Mouse (Mus musculus) limb, embryonic 12.5 days (tissue): Measurements from ENCODE around the gene Trp53rka. TPM values are rescaled to one million over a fixed set of nuclear protein-coding genes. Genes with fewer than 3 reads are reported as not detected.

Source experiments
- ATAC-seq: fragments of 200-750 bp; cut with Nextera tagmentation; 2 replicates; pipeline ENCODE4 v1.8.0; 2017; ENCODE audit warnings: low read depth, moderate TSS enrichment; ENCODE audit not compliant: insufficient number of reproducible peaks, insufficient read depth, low FRiP score, low TSS enrichment
- H3K27ac ChIP-seq: fragments of 300-500 bp; sonication (generic); 2 replicates; pipeline ENCODE4 v1.5.1; 2016; ENCODE audit warnings: mild to moderate bottlenecking, moderate library complexity
- H3K27me3 ChIP-seq: fragments of 300-500 bp; sonication (generic); 2 replicates; pipeline ENCODE4 v1.6.1; 2016; ENCODE audit warnings: mild to moderate bottlenecking, moderate library complexity
- H3K36me3 ChIP-seq: fragments of 300-500 bp; sonication (generic); 2 replicates; pipeline ENCODE4 v1.6.1; 2016; ENCODE audit warnings: mild to moderate bottlenecking, moderate library complexity
- H3K4me1 ChIP-seq: fragments of 300-500 bp; sonication (generic); replicated peaks from 2 replicates; pipeline ENCODE4 v1.6.1; 2016
- H3K4me2 ChIP-seq: fragments of 300-500 bp; sonication (generic); 2 replicates; pipeline ENCODE4 v1.6.1; 2016; ENCODE audit warnings: mild to moderate bottlenecking, moderate library complexity
- H3K4me3 ChIP-seq: fragments of 300-500 bp; sonication (generic); replicated peaks from 2 replicates; pipeline ENCODE4 v1.5.1; 2016; ENCODE audit warnings: mild to moderate bottlenecking
- H3K9ac ChIP-seq: fragments of 300-500 bp; sonication (generic); replicated peaks from 2 replicates; pipeline ENCODE4 v1.6.1; 2016; ENCODE audit warnings: mild to moderate bottlenecking, moderate library complexity
- H3K9me3 ChIP-seq: fragments of 300-500 bp; sonication (generic); 2 replicates; pipeline ENCODE4 v1.6.1; 2016; ENCODE audit warnings: mild to moderate bottlenecking, moderate library complexity
- WGBS: fragments of 180-500 bp; shearing (Covaris S2); methylation state at CpG from one replicate; pipeline ENCODE4 v1.1.7; 2016; 5-methylcytosine and 5-hydroxymethylcytosine counted together
- polyA plus RNA-seq: library from polyadenylated mRNA; unstranded; fragments of >200 nt; fragmentation: Nextera tagmentation; extraction: Ambion mirVana; gene quantifications from 2 replicates; pipeline ENCODE4 v1.2.1, GENCODE M21; 2016

Gene Trp53rka
- polyA plus RNA-seq, 1 experiment from 2014 or later = 57.7 TPM

DNA sequence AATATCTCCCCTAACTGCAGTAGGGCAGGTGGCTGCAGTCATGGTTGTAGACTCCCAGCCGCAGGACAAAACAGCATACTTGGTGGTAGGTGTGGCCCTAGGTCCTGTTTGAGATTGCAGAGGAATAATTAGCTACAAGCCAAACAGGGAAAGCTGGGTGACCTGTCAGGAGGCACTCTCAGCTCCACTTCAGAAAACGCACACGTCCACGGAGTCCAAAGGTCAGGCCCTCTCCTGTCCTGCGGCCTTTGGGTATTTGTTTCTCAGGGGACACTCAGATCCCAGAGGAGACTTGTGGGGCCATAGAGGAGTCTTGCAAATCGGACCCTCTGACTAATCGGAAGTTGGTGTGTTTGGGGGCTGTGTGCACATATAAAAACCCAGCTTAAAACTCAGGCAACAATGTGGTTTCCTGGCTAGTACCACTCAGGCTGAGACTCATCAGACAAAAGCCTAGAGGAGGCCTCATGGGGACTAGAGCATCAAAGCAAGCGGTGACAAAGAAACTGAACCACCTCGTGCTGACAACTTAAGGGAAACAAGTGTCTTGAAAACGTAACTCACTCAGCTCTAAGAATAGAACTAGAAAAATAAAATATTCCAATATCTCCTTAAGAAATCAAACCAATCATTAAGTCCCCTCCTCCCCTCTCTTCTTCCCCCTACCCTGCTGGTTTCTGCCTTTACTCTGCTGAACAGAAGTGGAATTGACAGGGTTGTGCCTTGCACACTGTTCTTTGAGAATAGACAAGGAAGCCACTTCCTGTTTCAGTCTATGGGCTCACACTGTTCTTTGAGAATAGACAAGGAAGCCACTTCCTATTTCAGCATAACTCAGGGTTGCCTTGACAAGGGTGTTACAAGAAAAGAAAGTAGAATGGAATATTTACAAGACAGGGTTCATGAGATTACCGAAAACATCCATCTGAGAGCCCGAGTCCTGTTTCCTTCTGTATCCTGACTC, 40.1 kb downstream of the Trp53rka start:
- Histone ChIP-seq H3K9me3 (no peaks in the 10 kb centered on the region), H3K27me3 (no peaks in the 10 kb centered on the region; the same call in 1 of the 2 replicates), H3K36me3 (no peaks in the 10 kb centered on the region), H3K4me3 (no peak overlapping the region), H3K9ac (no peak overlapping the region), H3K4me1 (no peaks in the 10 kb centered on the region), H3K27ac (no peak overlapping the region), H3K4me2 (no peak overlapping the region)
- 87% methylated on average over 12 of the region's 12 CpGs for WGBS
- ATAC-seq = no peak

DNA sequence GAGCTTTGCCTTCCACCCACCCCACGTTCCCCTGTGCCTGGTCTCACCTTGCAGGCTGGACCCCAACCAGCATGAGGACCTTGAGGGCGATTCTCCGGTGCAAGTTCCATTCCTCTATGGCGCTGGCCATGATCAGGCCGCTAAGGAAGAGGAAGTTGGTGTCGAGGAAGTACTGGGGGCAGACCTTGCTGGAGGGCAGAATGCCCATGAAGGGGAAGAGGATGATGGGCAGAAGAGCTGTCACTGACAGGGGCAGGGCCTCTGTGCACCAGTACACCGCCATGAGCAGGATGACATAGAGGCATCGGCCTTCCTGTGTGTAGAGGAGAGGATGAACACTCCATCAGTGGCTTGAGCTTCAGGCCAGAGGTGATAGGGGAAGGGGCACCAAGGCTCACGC, 44.6 kb downstream of the Trp53rka start:
- H3K27me3 ChIP-seq = no peaks in the 10 kb centered on the region; the same call in 1 of the 2 replicates
- H3K4me3 ChIP-seq = no peak overlapping the region
- ATAC-seq = no peak
- H3K9me3 ChIP-seq = no peaks in the 10 kb centered on the region
- H3K27ac ChIP-seq = no peak overlapping the region
- 85% methylated on average over 9 of the region's 9 CpGs for WGBS
- no peaks in the 10 kb centered on the region for H3K4me1 ChIP-seq
- no peaks in the 10 kb centered on the region for H3K36me3 ChIP-seq
- no peak overlapping the region for H3K4me2 ChIP-seq
- no peak overlapping the region for H3K9ac ChIP-seq

DNA sequence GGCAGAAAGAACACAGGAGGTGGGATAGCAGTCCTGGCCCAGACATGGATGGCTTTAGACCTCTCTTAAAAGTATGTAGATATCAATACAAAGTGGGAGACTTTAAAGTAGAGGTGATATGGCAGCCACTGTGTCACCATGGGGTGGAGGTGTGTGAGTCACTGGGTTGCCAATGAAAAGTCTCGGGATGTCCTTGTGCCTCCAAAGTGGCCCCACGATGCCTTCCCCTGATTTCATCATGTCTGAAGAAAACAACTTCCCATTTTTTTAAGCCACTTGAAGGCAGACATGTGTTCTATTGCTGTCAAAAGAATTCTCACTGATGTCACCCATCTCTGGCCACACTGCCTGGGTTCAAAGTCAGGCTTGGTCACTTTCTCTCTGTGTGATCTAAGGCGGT, 48.3 kb downstream of the Trp53rka start:
- H3K4me3 ChIP-seq = no peak overlapping the region
- ATAC-seq = no peak
- no peak overlapping the region for H3K9ac ChIP-seq
- no peaks in the 10 kb centered on the region for H3K9me3 ChIP-seq
- no peaks in the 10 kb centered on the region; the same call in 1 of the 2 replicates for H3K27me3 ChIP-seq
- H3K4me2 ChIP-seq = no peak overlapping the region
- H3K27ac ChIP-seq = no peak overlapping the region
- no peaks in the 10 kb centered on the region for H3K36me3 ChIP-seq
- no peaks in the 10 kb centered on the region for H3K4me1 ChIP-seq
- 81% methylated on average over 3 of the region's 3 CpGs for WGBS

DNA sequence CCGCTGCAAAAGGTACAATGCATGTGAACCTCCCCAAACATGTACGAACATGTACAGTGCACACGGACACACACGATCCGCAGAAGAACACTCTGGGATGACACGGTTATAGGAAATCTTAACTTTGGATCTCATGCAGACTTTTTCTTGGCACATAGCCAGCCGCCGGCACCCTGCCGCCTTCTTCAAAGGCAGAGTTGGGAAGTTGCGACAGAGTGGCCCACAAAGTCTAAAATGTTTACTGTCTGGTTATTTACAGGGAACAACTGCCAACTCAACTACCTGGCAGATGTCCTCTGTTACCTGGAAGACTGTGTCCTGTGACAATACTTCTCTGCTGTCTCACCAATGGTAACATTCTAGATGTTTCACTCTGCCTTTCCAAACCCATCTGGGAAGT, 50.1 kb downstream of the Trp53rka start:
- no peaks in the 10 kb centered on the region for H3K9me3 ChIP-seq
- ATAC-seq = no peak
- no peak overlapping the region for H3K4me3 ChIP-seq
- no peak overlapping the region for H3K9ac ChIP-seq
- 82% methylated on average over 10 of the region's 10 CpGs for WGBS
- no peak overlapping the region for H3K4me2 ChIP-seq
- no peaks in the 10 kb centered on the region for H3K4me1 ChIP-seq
- no peak overlapping the region for H3K27ac ChIP-seq
- H3K36me3 ChIP-seq = no peaks in the 10 kb centered on the region
- no peaks in the 10 kb centered on the region for H3K27me3 ChIP-seq

DNA sequence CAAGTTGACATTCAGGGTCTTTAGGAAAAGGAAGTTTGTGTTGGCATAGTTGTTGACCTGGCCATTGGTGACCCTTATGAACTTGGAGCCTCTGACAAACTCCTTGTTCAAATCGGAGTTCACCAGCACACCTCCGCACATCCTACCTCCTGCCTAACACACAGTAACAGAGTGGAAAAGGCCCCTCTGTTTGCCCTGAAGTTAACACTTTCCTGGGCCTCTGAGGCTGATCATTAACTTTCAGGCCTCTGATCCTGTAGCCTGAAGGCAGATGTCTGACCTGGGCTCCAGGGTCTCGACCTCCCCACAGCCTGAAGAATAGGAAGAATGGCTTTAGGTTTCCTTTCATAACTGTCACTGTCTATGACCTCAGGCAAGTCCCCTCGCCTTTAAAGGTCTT, 51.5 kb downstream of the Trp53rka start:
- Histone ChIP-seq H3K27me3 (no peaks in the 10 kb centered on the region), H3K9me3 (no peaks in the 10 kb centered on the region), H3K36me3 (no peaks in the 10 kb centered on the region), H3K4me2 (no peak overlapping the region), H3K9ac (no peak overlapping the region), H3K27ac (no peak overlapping the region), H3K4me3 (no peak overlapping the region), H3K4me1 (no peaks in the 10 kb centered on the region)
- WGBS = 60% methylated on average over 4 of the region's 4 CpGs
- no peak for ATAC-seq

Other genes starting within 250 kb of the Trp53rka start
- gene Slc35c2, start 205.5 kb downstream of the Trp53rka start, polyA plus RNA-seq = 47.2 and 48.3 TPM in 2 replicates
- 83.2 and 88.4 TPM in 2 replicates for gene Elmo2, start 166.8 kb downstream of the Trp53rka start, polyA plus RNA-seq
- gene Zfp663, start 124.6 kb downstream of the Trp53rka start, polyA plus RNA-seq = 0.74 and 1.2 TPM in 2 replicates
- gene Zfp334, start 105.1 kb downstream of the Trp53rka start, polyA plus RNA-seq = 17.4 and 18.4 TPM in 2 replicates
- gene Ocstamp, start 92.9 kb downstream of the Trp53rka start, polyA plus RNA-seq = not detected in 2 replicates
- gene Slc13a3, start 20.1 kb downstream of the Trp53rka start, polyA plus RNA-seq = 0.06 TPM in 1 of 2 replicates, not detected in the other
- 6.3 and 7.1 TPM in 2 replicates for gene Slc2a10, start 10.5 kb upstream of the Trp53rka start, polyA plus RNA-seq
- 9.7 and 11.2 TPM in 2 replicates for gene Eya2, start 101.7 kb upstream of the Trp53rka start, polyA plus RNA-seq